Mouse (Mus musculus) 416B (cell line): ENCODE data around the gene Chst12.

Source experiments
- DNase-seq: peaks from one replicate; pipeline ENCODE4 v3.0.0; 2011; ENCODE audit warnings: low read depth

Chst12 gene

GRCm38 (mm10) chr5:140570223-140570870, 65.0 kb downstream of the Chst12 start:
- DNase-seq: no peak

GRCm38 (mm10) chr5:140571201-140571600, 65.9 kb downstream of the Chst12 start:
- no peak for DNase-seq

GRCm38 (mm10) chr5:140571673-140572072, 66.3 kb downstream of the Chst12 start:
- DNase-seq: no peak

GRCm38 (mm10) chr5:140572611-140573010, 67.3 kb downstream of the Chst12 start:
- no peak for DNase-seq
